Mouse (Mus musculus): ENCODE results near the gene Cyp2d10. TPM values are rescaled to one million over a fixed set of nuclear protein-coding genes. Genes with fewer than 3 reads are reported as not detected.

The Cyp2d10 gene
- polyA plus RNA-seq, 2 experiments: not detected

DNA sequence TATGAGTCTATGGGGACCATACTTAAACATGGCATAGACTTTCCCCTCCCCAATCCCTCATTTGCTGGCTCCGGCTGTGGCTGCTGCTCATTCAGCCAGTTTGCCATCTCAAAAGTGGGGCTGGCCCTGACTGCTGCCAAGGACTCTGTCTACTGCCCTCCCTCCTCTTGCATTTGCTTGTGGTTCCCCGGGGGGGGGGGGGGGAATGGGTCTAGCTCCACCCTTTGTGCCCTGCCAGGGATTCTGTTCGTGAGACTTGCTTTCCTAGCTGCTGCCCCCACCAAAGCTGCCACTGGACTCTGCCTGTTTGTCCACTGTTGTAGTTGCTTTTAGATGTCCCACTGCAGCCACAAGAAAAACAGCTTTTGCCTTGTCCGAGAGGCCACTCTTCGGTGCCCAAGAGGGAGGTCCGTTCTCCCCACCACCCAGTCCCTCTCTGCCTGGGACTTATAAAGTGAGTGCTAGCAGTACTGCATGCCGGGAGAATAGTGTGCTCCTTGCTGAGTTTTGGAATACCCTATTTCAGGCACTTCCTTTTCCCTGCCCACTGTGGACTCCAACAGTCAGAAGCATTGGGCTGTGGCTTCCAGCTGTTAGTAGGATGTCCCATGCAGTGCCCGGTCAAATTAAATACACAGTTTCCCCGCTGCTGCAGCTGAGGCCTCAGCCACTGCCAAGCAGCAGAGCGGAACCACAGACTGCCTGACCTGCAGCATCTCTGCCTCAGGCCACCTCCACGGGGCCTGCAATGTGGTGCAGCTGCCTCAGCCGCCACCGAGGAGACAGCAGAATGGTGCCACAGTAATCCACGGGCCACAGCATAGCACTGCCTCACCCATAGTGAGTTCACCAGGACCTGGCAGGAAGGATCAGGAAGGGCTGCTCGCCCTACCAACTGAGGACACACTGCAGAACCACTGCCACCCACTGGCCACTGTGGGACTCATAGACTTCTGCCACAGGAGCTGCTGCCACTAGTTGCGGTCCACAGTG is 10.1 kb upstream of the Cyp2d10 start:
- DNase-seq (ENCODE audit: low spot score) (peak; percentile 71), ATAC-seq (ENCODE audit: low FRiP score, low read depth) (peak; percentile 83)
- Histone ChIP-seq H3K4me2 (replicated peaks; ENCODE audit: low read depth, low read length, severe bottlenecking) (peak overlapping the region; percentile 30), H3K4me1 (ENCODE audit: control insufficient read depth, insufficient read depth, low read length) (peaks cover 7% of the 10 kb centered on the region; the same call in 1 of the 2 replicates), H3K27me3 (ENCODE audit: control insufficient read depth, insufficient read depth, low read length) (no peaks in the 10 kb centered on the region), H3K9me3 (ENCODE audit: control insufficient read depth, low read length) (no peaks in the 10 kb centered on the region), H3K9ac (ENCODE audit: low read depth, low read length, severe bottlenecking) (peak overlapping the region; percentile 21; the same call in 1 of the 2 replicates), H3K36me3 (ENCODE audit: control insufficient read depth, insufficient read depth, low read length) (no peaks in the 10 kb centered on the region), H3K4me3 (replicated peaks; ENCODE audit: low read length) (no peak overlapping the region), H3K27ac (replicated peaks; ENCODE audit: low read depth, low read length) (peak overlapping the region; percentile 43; the same call in 1 of the 2 replicates)
- TF ChIP-seq POLR2A (IDR thresholded peaks at IDR 0.05; ENCODE audit: borderline replicate concordance, extremely low read depth, insufficient read depth, insufficient read length): no peak
- 27% methylated on average over 16 of the region's 16 CpGs for WGBS

GRCm38 (mm10) chr15:82407536-82407935 is 541 bp upstream of the Cyp2d10 start:
- Histone ChIP-seq H3K9me3 (ENCODE audit: control insufficient read depth, low read length) (no peaks in the 10 kb centered on the region), H3K4me2 (replicated peaks; ENCODE audit: low read depth, low read length, severe bottlenecking) (no peak overlapping the region), H3K36me3 (ENCODE audit: control insufficient read depth, insufficient read depth, low read length) (no peaks in the 10 kb centered on the region), H3K4me1 (ENCODE audit: control insufficient read depth, insufficient read depth, low read length) (no peaks in the 10 kb centered on the region), H3K4me3 (replicated peaks; ENCODE audit: low read length) (no peak overlapping the region), H3K27me3 (ENCODE audit: control insufficient read depth, insufficient read depth, low read length) (no peaks in the 10 kb centered on the region), H3K9ac (ENCODE audit: low read depth, low read length, severe bottlenecking) (no peak overlapping the region), H3K27ac (replicated peaks; ENCODE audit: low read depth, low read length) (no peak overlapping the region)
- whole genome bisulfite sequencing: 79% methylated on average over 4 of the region's 4 CpGs
- no peak for ATAC-seq (ENCODE audit: low FRiP score, low read depth)
- no peak for TF ChIP-seq POLR2A (IDR thresholded peaks at IDR 0.05; ENCODE audit: borderline replicate concordance, extremely low read depth, insufficient read depth, insufficient read length)
- no peak for DNase-seq (ENCODE audit: low spot score)

GRCm38 (mm10) chr15:82404163-82404562 is 2.8 kb downstream of the Cyp2d10 start:
- Histone ChIP-seq H3K9ac (ENCODE audit: low read depth, low read length, severe bottlenecking) (no peak overlapping the region), H3K4me1 (ENCODE audit: control insufficient read depth, insufficient read depth, low read length) (no peaks in the 10 kb centered on the region), H3K9me3 (ENCODE audit: control insufficient read depth, low read length) (no peaks in the 10 kb centered on the region), H3K4me3 (replicated peaks; ENCODE audit: low read length) (no peak overlapping the region), H3K36me3 (ENCODE audit: control insufficient read depth, insufficient read depth, low read length) (no peaks in the 10 kb centered on the region), H3K27me3 (ENCODE audit: control insufficient read depth, insufficient read depth, low read length) (no peaks in the 10 kb centered on the region), H3K27ac (replicated peaks; ENCODE audit: low read depth, low read length) (no peak overlapping the region), H3K4me2 (replicated peaks; ENCODE audit: low read depth, low read length, severe bottlenecking) (no peak overlapping the region)
- DNase-seq (ENCODE audit: low spot score): no peak
- WGBS: 81% methylated on average over 3 of the region's 3 CpGs
- no peak for ATAC-seq (ENCODE audit: low FRiP score, low read depth)
- TF ChIP-seq POLR2A (IDR thresholded peaks at IDR 0.05; ENCODE audit: borderline replicate concordance, extremely low read depth, insufficient read depth, insufficient read length): no peak

GRCm38 (mm10) chr15:82403606-82404005 is 3.4 kb downstream of the Cyp2d10 start:
- ATAC-seq (ENCODE audit: low FRiP score, low read depth): no peak
- Histone ChIP-seq H3K4me2 (replicated peaks; ENCODE audit: low read depth, low read length, severe bottlenecking) (no peak overlapping the region), H3K4me3 (replicated peaks; ENCODE audit: low read length) (no peak overlapping the region), H3K27me3 (ENCODE audit: control insufficient read depth, insufficient read depth, low read length) (no peaks in the 10 kb centered on the region), H3K9ac (ENCODE audit: low read depth, low read length, severe bottlenecking) (no peak overlapping the region), H3K36me3 (ENCODE audit: control insufficient read depth, insufficient read depth, low read length) (no peaks in the 10 kb centered on the region), H3K9me3 (ENCODE audit: control insufficient read depth, low read length) (no peaks in the 10 kb centered on the region), H3K4me1 (ENCODE audit: control insufficient read depth, insufficient read depth, low read length) (no peaks in the 10 kb centered on the region), H3K27ac (replicated peaks; ENCODE audit: low read depth, low read length) (no peak overlapping the region)
- WGBS: 92% methylated on average over 9 of the region's 9 CpGs
- TF ChIP-seq POLR2A (IDR thresholded peaks at IDR 0.05; ENCODE audit: borderline replicate concordance, extremely low read depth, insufficient read depth, insufficient read length): no peak
- no peak for DNase-seq (ENCODE audit: low spot score)

GRCm38 (mm10) chr15:82402741-82403140 is 4.3 kb downstream of the Cyp2d10 start:
- 88% methylated on average over 6 of the region's 6 CpGs for WGBS
- H3K27ac ChIP-seq (replicated peaks; ENCODE audit: low read depth, low read length): no peak overlapping the region
- no peak for TF ChIP-seq POLR2A (IDR thresholded peaks at IDR 0.05; ENCODE audit: borderline replicate concordance, extremely low read depth, insufficient read depth, insufficient read length)
- no peaks in the 10 kb centered on the region for H3K27me3 ChIP-seq (ENCODE audit: control insufficient read depth, insufficient read depth, low read length)
- H3K9me3 ChIP-seq (ENCODE audit: control insufficient read depth, low read length): no peaks in the 10 kb centered on the region
- H3K4me1 ChIP-seq (ENCODE audit: control insufficient read depth, insufficient read depth, low read length): no peaks in the 10 kb centered on the region
- no peaks in the 10 kb centered on the region for H3K36me3 ChIP-seq (ENCODE audit: control insufficient read depth, insufficient read depth, low read length)
- no peak for DNase-seq (ENCODE audit: low spot score)
- no peak overlapping the region for H3K9ac ChIP-seq (ENCODE audit: low read depth, low read length, severe bottlenecking)
- no peak overlapping the region for H3K4me3 ChIP-seq (replicated peaks; ENCODE audit: low read length)
- ATAC-seq (ENCODE audit: low FRiP score, low read depth): no peak
- H3K4me2 ChIP-seq (replicated peaks; ENCODE audit: low read depth, low read length, severe bottlenecking): no peak overlapping the region
